Mouse (Mus musculus) stomach, embryonic 14.5 days (tissue): ENCODE measurements around the gene Cactin. TPM values are rescaled to one million over a fixed set of nuclear protein-coding genes. Genes with fewer than 3 reads are reported as not detected.

Experiments
- ATAC-seq: fragments of 200-750 bp; cut with Nextera tagmentation; 2 replicates; pipeline ENCODE4 v1.8.0; 2017; ENCODE audit warnings: low read depth, moderate TSS enrichment; ENCODE audit not compliant: insufficient number of reproducible peaks, insufficient read depth, low FRiP score
- H3K27ac ChIP-seq: fragments of 300-500 bp; sonication (generic); 2 replicates; pipeline ENCODE4 v1.5.1; 2014; ENCODE audit warnings: mild to moderate bottlenecking, low read length, moderate library complexity, mixed read lengths
- H3K27me3 ChIP-seq: fragments of 300-500 bp; sonication (generic); 2 replicates; pipeline ENCODE4 v1.6.1; 2014; ENCODE audit warnings: low read length, control low read depth, mixed read lengths; ENCODE audit not compliant: control insufficient read depth, insufficient read depth
- H3K36me3 ChIP-seq: fragments of 300-500 bp; sonication (generic); 2 replicates; pipeline ENCODE4 v1.6.1; 2014; ENCODE audit warnings: mild to moderate bottlenecking, control low read depth, low read length, moderate library complexity, mixed read lengths; ENCODE audit not compliant: control insufficient read depth, insufficient read depth
- H3K4me1 ChIP-seq: fragments of 300-500 bp; sonication (generic); 2 replicates; pipeline ENCODE4 v1.6.1; 2014; ENCODE audit warnings: low read length, control low read depth, mixed read lengths; ENCODE audit not compliant: control insufficient read depth, insufficient read depth
- H3K4me2 ChIP-seq: fragments of 300-500 bp; sonication (generic); replicated peaks from 2 replicates; pipeline ENCODE4 v1.6.1; 2014; ENCODE audit warnings: low read depth, low read length, control low read depth
- H3K4me3 ChIP-seq: fragments of 300-500 bp; sonication (generic); 2 replicates; pipeline ENCODE4 v1.5.1; 2014; ENCODE audit warnings: low read depth, low read length, control low read depth
- H3K9ac ChIP-seq: fragments of 300-500 bp; sonication (generic); replicated peaks from 2 replicates; pipeline ENCODE4 v1.6.1; 2014; ENCODE audit warnings: low read depth, mild to moderate bottlenecking, control low read depth, low read length, moderate library complexity, mixed read lengths
- H3K9me3 ChIP-seq: fragments of 300-500 bp; sonication (generic); 2 replicates; pipeline ENCODE4 v1.6.1; 2016; ENCODE audit warnings: low read depth, low read length, control low read depth; ENCODE audit not compliant: control insufficient read depth
- WGBS: fragments of 180-500 bp; shearing (Covaris S2); extraction: QIAGEN DNeasy Blood & Tissue Kit; methylation state at CpG from one replicate; pipeline ENCODE4 v1.1.7; 2014; 5-methylcytosine and 5-hydroxymethylcytosine counted together
- polyA plus RNA-seq: library from polyadenylated mRNA; unstranded; fragments of >200 nt; fragmentation: Nextera tagmentation; extraction: Ambion mirVana; gene quantifications from 2 replicates; pipeline ENCODE4 v1.2.1, GENCODE M21; 2014

Gene Cactin
- polyA plus RNA-seq, 1 experiment from 2014 or later = 21.3 TPM

GRCm38 (mm10) chr10:81286586-81286985, 34.3 kb upstream of the Cactin start:
- no peak for ATAC-seq
- Histone ChIP-seq H3K27ac (no peak overlapping the region), H3K36me3 (no peaks in the 10 kb centered on the region), H3K9me3 (no peaks in the 10 kb centered on the region), H3K9ac (no peak overlapping the region), H3K4me2 (peak overlapping the region; percentile 59; the same call in 1 of the 2 replicates), H3K27me3 (peaks cover 9% of the 10 kb centered on the region; the same call in 1 of the 2 replicates), H3K4me3 (no peak overlapping the region), H3K4me1 (peaks cover 9% of the 10 kb centered on the region; the same call in 1 of the 2 replicates)
- WGBS = 32% methylated on average over 6 of the region's 6 CpGs

GRCm38 (mm10) chr10:81287513-81288157, 33.3 kb upstream of the Cactin start:
- peaks cover 9% of the 10 kb centered on the region; the same call in 1 of the 2 replicates for H3K4me1 ChIP-seq
- H3K9me3 ChIP-seq = no peaks in the 10 kb centered on the region
- H3K4me3 ChIP-seq = no peak overlapping the region
- ATAC-seq = no peak
- H3K36me3 ChIP-seq = no peaks in the 10 kb centered on the region
- peaks cover 9% of the 10 kb centered on the region; the same call in 1 of the 2 replicates for H3K27me3 ChIP-seq
- H3K9ac ChIP-seq = no peak overlapping the region
- no peak overlapping the region for H3K27ac ChIP-seq
- no peak overlapping the region for H3K4me2 ChIP-seq
- 65% methylated on average over 8 of the region's 8 CpGs for WGBS

GRCm38 (mm10) chr10:81288601-81289000, 32.3 kb upstream of the Cactin start:
- ATAC-seq = no peak
- no peak overlapping the region for H3K9ac ChIP-seq
- H3K9me3 ChIP-seq = no peaks in the 10 kb centered on the region
- H3K27ac ChIP-seq = no peak overlapping the region
- H3K4me1 ChIP-seq = peaks cover 9% of the 10 kb centered on the region; the same call in 1 of the 2 replicates
- no peaks in the 10 kb centered on the region for H3K36me3 ChIP-seq
- H3K27me3 ChIP-seq = peaks cover 9% of the 10 kb centered on the region; the same call in 1 of the 2 replicates
- no peak overlapping the region for H3K4me2 ChIP-seq
- 33% methylated on average over 6 of the region's 6 CpGs for WGBS
- H3K4me3 ChIP-seq = no peak overlapping the region

- Histone ChIP-seq H3K27me3 (peaks cover 9% of the 10 kb centered on the region; the same call in 1 of the 2 replicates), H3K9ac (no peak overlapping the region), H3K4me2 (peak overlapping the region; percentile 27; the same call in 1 of the 2 replicates), H3K4me3 (no peak overlapping the region), H3K4me1 (peaks cover 15% of the 10 kb centered on the region), H3K36me3 (no peaks in the 10 kb centered on the region), H3K27ac (no peak overlapping the region), H3K9me3 (no peaks in the 10 kb centered on the region)
- no peak for ATAC-seq
- WGBS = under 1% methylated on average over 7 of the region's 7 CpGs
These were observed 31.6 kb upstream of the Cactin start for GRCm38 (mm10) chr10:81289278-81289677.

DNA sequence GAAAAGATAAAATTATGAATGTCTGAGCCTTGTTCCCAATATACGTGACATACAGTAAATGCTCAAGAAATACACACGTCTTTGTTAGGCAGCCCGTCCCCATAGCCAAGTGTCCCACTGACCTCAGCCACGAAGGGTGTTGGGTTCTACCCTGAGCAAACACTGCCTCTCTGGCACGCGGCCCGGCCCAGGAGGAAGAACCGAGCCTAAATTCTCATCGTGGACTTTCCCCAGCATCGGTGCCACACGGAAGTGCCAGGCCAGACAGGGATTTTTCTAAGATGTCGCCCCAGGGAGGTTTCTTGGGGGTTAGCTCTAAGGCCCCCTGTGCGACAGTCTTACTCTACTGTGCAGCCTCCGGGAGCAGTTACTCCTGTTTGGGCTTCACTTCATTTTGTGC, 31.1 kb upstream of the Cactin start:
- ATAC-seq = no peak
- H3K4me1 ChIP-seq = peaks cover 20% of the 10 kb centered on the region
- H3K9ac ChIP-seq = no peak overlapping the region
- H3K36me3 ChIP-seq = no peaks in the 10 kb centered on the region
- no peaks in the 10 kb centered on the region for H3K9me3 ChIP-seq
- WGBS = 55% methylated on average over 14 of the region's 14 CpGs
- no peak overlapping the region for H3K4me3 ChIP-seq
- H3K4me2 ChIP-seq = peak overlapping the region; percentile 27
- no peak overlapping the region for H3K27ac ChIP-seq
- peaks cover 6% of the 10 kb centered on the region; the same call in 1 of the 2 replicates for H3K27me3 ChIP-seq

- no peak for ATAC-seq
- WGBS = 13% methylated on average over 24 of the region's 24 CpGs
These were observed 30.0 kb upstream of the Cactin start for GRCm38 (mm10) chr10:81290698-81291460.

DNA sequence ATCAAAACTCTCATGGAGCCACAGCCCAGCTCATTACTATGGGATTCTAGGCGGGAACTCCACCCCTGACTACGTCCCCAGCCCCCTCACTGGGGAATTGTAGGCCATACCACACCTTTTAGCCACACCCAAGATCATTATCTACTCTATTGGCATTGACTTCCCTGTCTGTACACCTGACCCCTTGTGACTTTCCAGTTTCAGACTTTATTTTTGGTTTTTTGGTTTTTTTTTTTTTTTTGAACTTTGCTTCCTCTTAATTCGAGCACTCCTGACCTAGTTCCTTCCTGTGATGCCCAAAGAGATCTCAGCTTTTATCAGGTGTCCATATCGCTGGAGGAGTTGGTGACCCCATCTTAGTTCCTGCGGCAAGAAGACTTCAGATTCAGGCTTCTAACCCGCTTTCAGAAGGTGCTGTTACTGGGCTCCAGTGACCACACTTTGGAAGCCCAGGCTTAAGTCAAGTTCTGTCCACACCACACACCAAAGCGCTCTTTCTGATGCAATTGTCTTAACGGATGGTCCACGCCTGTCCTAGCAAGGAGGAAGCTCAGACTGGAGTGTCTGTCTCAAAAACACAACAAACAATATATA, 29.3 kb upstream of the Cactin start, which contains the start of gene Tjp3:
Gene Tjp3, minus strand, starts transcription at position 71 of the 594 bp plus-strand sequence.
- H3K4me1 ChIP-seq = peaks cover 23% of the 10 kb centered on the region
- 64% methylated on average over 9 of the region's 9 CpGs for WGBS
- ATAC-seq = no peak

More at GRCm38 (mm10) chr10:81290698-81291460, 30.0 kb upstream of the Cactin start:
- Histone ChIP-seq H3K4me1 (peaks cover 23% of the 10 kb centered on the region), H3K9me3 (no peaks in the 10 kb centered on the region), H3K9ac (0 out of 2 replicates have a peak overlapping the region, but pooled peaks have one; percentile 4), H3K36me3 (no peaks in the 10 kb centered on the region), H3K27me3 (no peaks in the 10 kb centered on the region; the same call in 1 of the 2 replicates), H3K27ac (peak overlapping the region; percentile 27), H3K4me2 (peak overlapping the region; percentile 27), H3K4me3 (peak overlapping the region; percentile 18)

More for the DNA sequence above, 29.3 kb upstream of the Cactin start, which contains the start of gene Tjp3:
- H3K9ac ChIP-seq = 0 out of 2 replicates have a peak within 1 kb of the TSS, but pooled peaks have one; percentile 4
- H3K4me2 ChIP-seq = peak within 1 kb of the TSS; percentile 27
- peak within 1 kb of the TSS; percentile 82 for H3K4me3 ChIP-seq
- no peaks in the 10 kb centered on the region for H3K36me3 ChIP-seq
- H3K27me3 ChIP-seq = no peaks in the 10 kb centered on the region; the same call in 1 of the 2 replicates
- peak within 1 kb of the TSS; percentile 27 for H3K27ac ChIP-seq
- no peaks in the 10 kb centered on the region for H3K9me3 ChIP-seq
